8 mouse cellular contexts compared by ENCODE assay signal in genomic region chr6:65043241-65043640, GRCm38 (mm10). TPM values are rescaled to one million over a fixed set of nuclear protein-coding genes. Genes with fewer than 3 reads are reported as not detected.
DNase-seq lines count a peak whose midpoint lies in the region; ATAC-seq and TF ChIP-seq lines count a peak whose summit lies in the region.

No protein-coding gene starts in this region.

- peak overlapping the region; percentile 74 for H3K4me2 ChIP-seq in forebrain, postnatal 0 days (ENCODE audit: low read depth)
- peak overlapping the region; percentile 93 for H3K4me2 ChIP-seq in liver, postnatal 0 days (ENCODE audit: low read depth, low read length)

- no peak for TF ChIP-seq CTCF in forebrain, postnatal 0 days (IDR thresholded peaks at IDR 0.05; ENCODE audit: low read depth)
- no peak for TF ChIP-seq CTCF in liver, postnatal 0 days (IDR thresholded peaks at IDR 0.05; ENCODE audit: low read depth)

- H3K9me3 ChIP-seq in forebrain, postnatal 0 days (ENCODE audit: low read length) = no peaks in the 10 kb centered on the region
- H3K9me3 ChIP-seq in liver, postnatal 0 days (ENCODE audit: low read length) = no peaks in the 10 kb centered on the region

- H3K4me3 ChIP-seq in forebrain, postnatal 0 days (ENCODE audit: low read depth, low read length) = peak overlapping the region; percentile 71
- peak overlapping the region; percentile 92 for H3K4me3 ChIP-seq in liver, postnatal 0 days (ENCODE audit: low read depth, low read length)

- WGBS in forebrain, postnatal 0 days = 4% methylated on average over 7 of the region's 7 CpGs
- WGBS in liver, postnatal 0 days (ENCODE audit: insufficient replicate concordance) = 9% methylated on average over 7 of the region's 7 CpGs

- H3K27ac ChIP-seq in forebrain, postnatal 0 days (ENCODE audit: low read depth, low read length) = peak overlapping the region; percentile 98
- H3K27ac ChIP-seq in liver, postnatal 0 days (ENCODE audit: low read depth) = peak overlapping the region; percentile 91

- H3K27me3 ChIP-seq in forebrain, postnatal 0 days (ENCODE audit: insufficient read depth, low read length) = no peaks in the 10 kb centered on the region
- H3K27me3 ChIP-seq in liver, postnatal 0 days (ENCODE audit: insufficient read depth, low read length) = no peaks in the 10 kb centered on the region

- H3K36me3 ChIP-seq in forebrain, postnatal 0 days (ENCODE audit: insufficient read depth) = peaks cover 13% of the 10 kb centered on the region
- peaks cover 21% of the 10 kb centered on the region for H3K36me3 ChIP-seq in liver, postnatal 0 days (replicated peaks; ENCODE audit: insufficient read depth, low read length)

- peaks cover 5% of the 10 kb centered on the region; the same call in 1 of the 2 replicates for H3K4me1 ChIP-seq in forebrain, postnatal 0 days (ENCODE audit: insufficient read depth)
- H3K4me1 ChIP-seq in liver, postnatal 0 days (ENCODE audit: insufficient read depth) = peaks cover 8% of the 10 kb centered on the region

- peak; percentile 4 for DNase-seq in kidney, adult 11 months
- DNase-seq in kidney, postnatal 10 days = no peak
- peak; percentile 23 for DNase-seq in MEL-GATA-1-ER (ENCODE audit: extremely low read depth, low read depth)
- DNase-seq in forebrain, postnatal 0 days = no peak
- no peak for DNase-seq in liver, postnatal 0 days
- no peak for DNase-seq in right cerebral cortex, adult 18-20 months
- no peak for DNase-seq in adrenal gland, postnatal 25 days
- no peak for DNase-seq in urinary bladder, postnatal 4 days (ENCODE audit: low spot score in 2 of 2)

- ATAC-seq in forebrain, postnatal 0 days = no peak; the same call in 1 of the 2 replicates
- ATAC-seq in liver, postnatal 0 days = peak; percentile 10; the same call in 1 of the 2 replicates

- H3K9ac ChIP-seq in forebrain, postnatal 0 days = peak overlapping the region; percentile 95
- peak overlapping the region; percentile 97 for H3K9ac ChIP-seq in liver, postnatal 0 days (replicated peaks)

- TF ChIP-seq EP300 in liver, postnatal 0 days (IDR thresholded peaks at IDR 0.05; ENCODE audit: low read depth) = no peak

RNA-seq across cellular contexts. Expression of gene Smarcad1, which starts 0.9 kb away (rescaled TPM):
- 67.6 and 99.8 TPM in 2 replicates for total RNA-seq in forebrain, postnatal 0 days (2014; rRNA removed)
- polyA plus RNA-seq in forebrain, postnatal 0 days (2015; fragmentation: Nextera tagmentation; extraction: Ambion mirVana) = 40.3 and 46.4 TPM in 2 replicates
- polyA plus RNA-seq in liver, postnatal 0 days (2015; fragmentation: Nextera tagmentation; extraction: Ambion mirVana) = 17.4 and 19.6 TPM in 2 replicates
- total RNA-seq in adrenal gland, postnatal 25 days (2021) = 41.7 and 43.5 TPM in 2 replicates

Comparison
In these comparisons a context has a peak if more than half of its experiments do, and no peak if none do; other contexts are left out.
1. DNase-seq: peak in kidney, adult 11 months (single experiment) and MEL-GATA-1-ER (single experiment); none in kidney, postnatal 10 days (single experiment), forebrain, postnatal 0 days (single experiment), liver, postnatal 0 days (single experiment), right cerebral cortex, adult 18-20 months (single experiment), adrenal gland, postnatal 25 days (single experiment) and urinary bladder, postnatal 4 days (0 of 2).